Mouse (Mus musculus): Measurements from ENCODE around the gene Acsf2.

Gene Acsf2

GRCm38 (mm10) chr11:94548041-94548784 lies 53.5 kb downstream of the Acsf2 start:
- DNase-seq (ENCODE audit: low read depth, low spot score), result no peak

GRCm38 (mm10) chr11:94547271-94547670 lies 54.4 kb downstream of the Acsf2 start:
- DNase-seq (ENCODE audit: low read depth, low spot score), result no peak

GRCm38 (mm10) chr11:94546381-94546780 lies 55.3 kb downstream of the Acsf2 start:
- DNase-seq (ENCODE audit: low read depth, low spot score), result no peak

GRCm38 (mm10) chr11:94544422-94544821 lies 57.2 kb downstream of the Acsf2 start:
- DNase-seq (ENCODE audit: low read depth, low spot score), result no peak

- DNase-seq (ENCODE audit: low read depth, low spot score), result peak; percentile 62
Measured at GRCm38 (mm10) chr11:94543932-94544331, 57.7 kb downstream of the Acsf2 start.

GRCm38 (mm10) chr11:94543344-94543743 lies 58.3 kb downstream of the Acsf2 start:
- DNase-seq (ENCODE audit: low read depth, low spot score), result no peak

GRCm38 (mm10) chr11:94542400-94542799 lies 59.3 kb downstream of the Acsf2 start:
- no peak for DNase-seq (ENCODE audit: low read depth, low spot score)

- DNase-seq (ENCODE audit: low read depth, low spot score), result no peak
Measured at GRCm38 (mm10) chr11:94539761-94540160, 61.9 kb downstream of the Acsf2 start.

GRCm38 (mm10) chr11:94538733-94539292 lies 62.9 kb downstream of the Acsf2 start:
- no peak for DNase-seq (ENCODE audit: low read depth, low spot score)

GRCm38 (mm10) chr11:94533171-94533570 lies 68.5 kb downstream of the Acsf2 start:
- DNase-seq (ENCODE audit: low read depth, low spot score), result no peak

GRCm38 (mm10) chr11:94528879-94529278 lies 72.8 kb downstream of the Acsf2 start:
- no peak for DNase-seq (ENCODE audit: low read depth, low spot score)

- no peak for DNase-seq (ENCODE audit: low read depth, low spot score)
Measured at GRCm38 (mm10) chr11:94526171-94526879, 75.3 kb downstream of the Acsf2 start.

- peak; percentile 49 for DNase-seq (ENCODE audit: low read depth, low spot score)
Measured at GRCm38 (mm10) chr11:94521219-94521843, 80.3 kb downstream of the Acsf2 start, which contains the start of gene Mycbpap. Gene Mycbpap (minus strand): TSS chr11:94521742.

GRCm38 (mm10) chr11:94513452-94513851 lies 88.2 kb downstream of the Acsf2 start:
- DNase-seq (ENCODE audit: low read depth, low spot score), result no peak

- DNase-seq (ENCODE audit: low read depth, low spot score), result no peak
Measured at GRCm38 (mm10) chr11:94508976-94509375, 92.7 kb downstream of the Acsf2 start.
